Mouse (Mus musculus) gastrocnemius, postnatal 14 days (tissue): Measurements from ENCODE around the gene Vps36. TPM values are rescaled to one million over a fixed set of nuclear protein-coding genes. Genes with fewer than 3 reads are reported as not detected.

Source experiments
- DNase-seq: peaks from one replicate; pipeline ENCODE4 v3.0.0; 2021; ENCODE audit warnings: mixed read lengths
- intact Hi-C: fragments of 180-260 bp; cut with DNase I; formaldehyde crosslinking; loops from one replicate; pipeline ENCODE4 v1.15.1; 2025; ENCODE audit warnings: low total_unique reads
- long read RNA-seq, 2 experiments: library from polyadenylated mRNA; stranded (forward); transcript quantifications; one replicate each; pipeline ENCODE4 v2.0.0; 2021
- total RNA-seq, 2 experiments: library from RNA; stranded (reverse); gene quantifications; 2 replicates each; pipeline ENCODE4 v1.2.3; 2021

Gene Vps36
- total RNA-seq = 10 to 100 TPM; 27.3 to 27.4 TPM
- long read RNA-seq, experiment 1, transcript Vps36-201 (14 exons, 3,574 nt) = major isoform, 38 of 42 reads
- long read RNA-seq, experiment 1, partial matches to known transcripts = 2 of 42 reads
- long read RNA-seq, experiment 1, other reads (novel, unspliced or antisense) = 2 of 42 reads
- long read RNA-seq, experiment 2, transcript Vps36-201 (14 exons, 3,574 nt) = major isoform, 28 of 35 reads
- long read RNA-seq, experiment 2, partial matches to known transcripts = 4 of 35 reads
- long read RNA-seq, experiment 2, other reads (novel, unspliced or antisense) = 3 of 35 reads

DNA sequence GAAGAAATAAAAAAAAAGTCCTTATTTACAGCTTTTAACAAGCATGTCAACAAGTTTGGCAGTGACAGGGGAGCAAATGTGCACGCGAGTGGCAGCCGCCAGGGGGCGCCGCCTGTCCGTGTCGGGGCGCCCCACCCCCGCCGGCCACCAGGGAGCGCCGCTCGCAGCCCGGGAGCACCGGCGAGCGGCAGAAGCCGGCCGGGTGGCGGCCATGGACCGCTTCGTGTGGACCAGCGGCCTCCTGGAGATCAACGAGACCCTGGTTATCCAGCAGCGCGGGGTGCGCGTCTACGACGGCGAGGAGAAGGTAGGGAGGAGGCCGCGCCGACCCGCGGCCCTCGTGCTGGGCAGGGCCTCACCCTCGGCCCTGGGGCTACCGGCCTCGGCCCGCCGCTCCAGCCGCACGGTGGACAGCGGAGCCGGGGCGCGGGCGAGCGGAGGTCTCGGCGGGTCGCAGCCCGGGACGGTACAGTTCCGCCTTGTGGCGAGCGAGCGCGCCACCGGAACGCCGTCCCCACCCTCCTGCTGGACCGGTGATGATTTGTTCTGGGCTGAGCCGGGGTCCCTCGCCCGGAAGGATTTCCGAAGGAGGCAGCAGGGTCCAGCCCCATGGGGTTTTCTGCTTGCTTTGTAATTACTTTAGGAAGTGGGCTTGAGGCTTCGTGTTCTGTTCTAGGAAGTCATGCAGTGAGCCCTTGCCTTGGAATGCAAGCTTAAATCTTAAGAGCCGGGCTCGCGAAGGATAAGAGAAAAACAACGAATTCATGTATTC is at the start of gene Vps36:
Gene Vps36 (plus strand): TSS at position 150 of the 772 bp plus-strand sequence.
- peak; percentile 89 for DNase-seq
- intact Hi-C loops = no loop called here

DNA sequence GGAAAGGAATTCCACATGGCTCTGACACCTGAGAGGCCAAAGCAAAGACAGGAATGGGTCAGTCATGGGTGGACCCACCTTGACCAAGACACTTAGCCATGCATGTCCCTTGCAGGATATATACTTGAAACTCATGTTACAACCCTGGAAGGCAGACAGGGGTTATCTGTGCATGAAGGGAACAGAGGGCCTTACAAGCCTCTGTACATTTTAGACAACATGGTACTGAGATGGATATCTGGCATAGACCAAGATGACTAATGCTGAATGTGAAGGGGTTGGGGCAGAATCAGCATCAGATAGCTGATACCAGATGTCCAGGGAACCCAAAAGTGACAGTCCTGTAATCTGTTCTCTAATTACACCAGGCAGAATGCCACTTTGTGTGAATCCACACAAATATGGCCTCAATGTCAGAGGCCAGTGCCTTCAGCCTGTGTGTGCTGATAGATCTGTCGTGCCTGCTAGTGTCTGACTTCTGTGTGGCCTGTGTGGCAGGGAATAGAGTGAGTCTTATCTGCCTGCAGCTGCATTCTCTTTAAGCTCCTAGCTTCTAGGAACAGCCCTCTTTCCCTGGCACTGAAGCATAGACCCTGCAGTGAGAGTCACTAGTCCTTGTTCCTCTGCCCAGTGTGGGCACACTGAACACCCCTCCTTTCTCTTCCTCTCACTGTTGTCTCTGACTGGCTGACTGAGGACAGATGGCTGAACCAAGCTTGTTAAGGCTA is 48.7 kb upstream of the Vps36 start:
- no peak for DNase-seq

DNA sequence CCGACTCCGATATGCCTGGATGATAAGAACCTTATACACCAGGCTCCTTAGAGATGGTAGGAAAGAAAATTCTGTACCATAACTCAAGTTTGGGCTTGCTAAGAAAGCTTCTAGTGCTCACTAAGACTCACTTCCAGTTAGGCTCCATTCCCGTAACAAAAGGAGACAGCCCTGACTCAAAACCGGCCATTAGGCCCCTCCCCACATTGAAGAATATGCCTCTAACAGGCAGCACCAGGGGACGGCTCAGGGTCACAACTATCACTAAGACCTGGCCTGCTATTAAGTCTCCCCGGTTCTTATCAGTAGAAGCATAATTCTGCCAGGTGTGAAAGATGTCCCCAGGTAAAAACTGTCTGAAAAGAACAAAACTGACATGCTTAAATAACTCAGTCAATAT is 46.8 kb upstream of the Vps36 start:
- intact Hi-C loops = no loop called here
- DNase-seq = no peak

More for the DNA sequence above, 48.7 kb upstream of the Vps36 start:
- intact Hi-C loops = no loop called here

DNA sequence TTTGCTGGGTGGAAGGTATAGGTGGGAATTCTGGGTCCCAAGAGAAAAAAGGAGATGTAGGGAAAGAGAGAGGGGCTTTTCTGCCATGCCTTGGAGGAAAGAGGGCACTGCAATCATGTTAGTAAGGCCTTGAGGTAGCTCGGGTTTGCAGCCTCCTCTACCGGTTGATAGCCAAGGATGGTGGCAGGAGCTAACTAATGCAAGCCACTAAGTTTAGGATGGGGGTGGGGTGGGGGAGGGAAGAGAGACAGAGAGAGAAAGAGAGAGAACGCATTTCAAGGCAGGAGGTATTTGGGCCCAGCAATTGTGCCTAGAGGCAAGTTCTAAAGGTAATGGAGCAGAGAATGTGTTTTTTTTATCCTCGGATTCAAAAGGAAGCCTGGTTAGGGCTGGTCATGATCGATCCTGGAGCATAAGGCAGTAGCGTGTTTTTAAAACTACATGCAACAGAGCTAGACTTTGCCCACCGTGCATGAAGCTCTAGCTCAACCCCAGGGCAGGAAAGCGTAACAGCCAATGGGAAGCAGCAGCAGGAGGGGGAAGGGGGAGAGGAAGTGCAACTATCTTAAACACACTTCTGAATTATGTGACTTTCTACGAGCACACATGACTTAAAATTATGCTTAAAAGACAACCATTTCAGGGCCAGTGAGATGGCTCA is 44.8 kb upstream of the Vps36 start:
- intact Hi-C loops = no loop called here
- no peak for DNase-seq

DNA sequence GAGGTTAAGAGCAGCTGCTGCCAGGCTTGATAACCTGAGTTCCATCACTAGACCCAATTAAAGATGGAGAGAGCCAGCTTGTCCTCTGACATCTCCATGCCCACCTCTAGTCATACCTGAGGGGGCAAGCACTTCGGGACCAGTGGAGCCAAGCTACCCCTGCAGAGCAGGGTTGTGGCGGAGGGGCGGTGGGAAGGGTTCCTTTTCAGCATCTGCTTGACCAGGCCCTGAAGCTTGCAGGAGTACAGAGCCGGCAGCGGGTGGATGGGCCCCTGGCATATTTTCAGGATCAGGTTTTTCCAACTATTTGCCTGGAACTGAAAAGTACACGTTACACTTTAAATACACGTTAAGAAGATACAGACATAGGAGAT is 44.3 kb upstream of the Vps36 start:
- no peak for DNase-seq
- intact Hi-C loops = no loop called here

DNA sequence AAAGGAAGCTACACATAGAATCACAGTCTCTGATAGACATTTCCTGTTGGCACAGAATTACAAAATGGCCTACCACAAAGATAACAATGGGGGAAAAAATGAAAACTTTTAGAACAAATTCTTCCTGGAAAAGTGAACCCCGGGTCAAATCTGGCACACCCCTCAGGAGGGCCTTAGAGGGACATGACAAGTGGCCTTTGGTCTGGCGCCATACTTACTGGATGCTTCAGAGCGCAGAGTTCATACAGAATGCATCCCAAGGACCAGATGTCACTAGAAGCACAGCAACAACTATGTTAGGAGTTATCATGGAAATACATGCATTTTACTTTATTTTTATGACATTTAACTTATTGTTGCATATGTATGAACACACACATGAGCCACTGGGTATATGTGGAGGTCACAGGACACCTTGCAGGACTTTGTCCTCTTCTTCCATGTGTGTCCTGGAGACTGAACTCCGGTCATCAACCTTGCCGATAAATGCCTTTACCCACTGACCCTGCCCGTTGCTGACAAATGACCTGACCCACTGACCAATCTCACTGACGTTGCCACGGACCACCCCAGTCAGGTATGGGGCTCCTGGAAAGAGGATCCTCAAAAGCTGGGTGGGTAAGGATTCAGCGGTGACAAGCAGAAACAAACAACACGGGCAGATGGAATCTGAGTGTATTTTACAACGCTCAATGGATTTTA is 42.8 kb upstream of the Vps36 start:
- DNase-seq = no peak
- intact Hi-C loops = no loop called here

DNA sequence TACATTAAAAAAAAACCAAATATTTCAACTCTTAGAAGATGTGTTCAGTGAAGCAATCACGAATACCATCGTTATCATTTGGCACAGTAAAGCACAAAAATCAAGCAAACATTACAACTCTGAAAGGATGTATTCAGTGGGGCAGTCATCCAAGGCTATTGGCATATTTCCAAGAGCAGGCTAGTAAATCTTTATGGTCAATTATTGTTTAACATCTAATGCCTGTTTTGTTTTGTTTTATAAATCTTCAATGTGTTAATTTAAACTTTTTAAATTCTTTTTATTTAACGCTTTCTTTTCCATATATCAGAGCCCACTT is 42.3 kb upstream of the Vps36 start:
- intact Hi-C loops = no loop called here
- no peak for DNase-seq

DNA sequence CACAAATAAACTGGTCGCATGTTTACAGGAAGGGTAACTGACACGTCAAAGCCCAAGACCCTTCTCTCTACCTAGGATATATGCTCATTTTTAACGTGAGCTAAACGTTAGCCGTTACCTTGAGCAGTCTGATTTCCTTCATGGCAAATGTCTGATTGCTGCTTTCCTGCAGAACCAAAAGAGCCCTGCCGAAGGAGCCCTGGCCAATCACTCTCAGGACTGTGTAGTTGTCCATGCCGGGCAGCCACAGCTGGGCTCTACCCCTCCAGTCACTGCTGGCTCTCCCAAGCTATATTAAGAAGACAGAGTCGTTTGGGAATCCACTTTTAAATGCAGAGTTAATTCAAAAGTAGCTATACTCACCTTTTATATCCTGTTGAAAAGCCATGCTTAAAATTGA is 30.4 kb upstream of the Vps36 start:
- no peak for DNase-seq
- intact Hi-C loops = no loop called here

DNA sequence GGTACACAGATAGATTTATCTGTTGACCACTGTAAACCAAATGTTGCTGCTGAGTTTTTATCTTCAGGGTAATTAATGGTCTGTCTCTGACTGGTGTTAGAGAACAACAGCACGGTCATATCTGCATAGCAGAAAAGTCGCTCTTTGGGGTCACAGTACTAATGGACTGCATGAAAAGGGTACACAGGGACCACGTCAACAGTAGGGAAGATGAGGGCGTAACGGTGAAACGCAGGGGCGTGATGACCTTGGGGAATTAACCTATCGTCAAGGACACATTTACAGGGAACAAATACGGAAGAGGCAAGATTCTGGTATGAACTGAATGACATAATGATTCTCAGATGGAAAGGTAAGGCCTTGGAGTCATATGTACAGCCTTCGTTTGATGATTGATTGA is 28.2 kb upstream of the Vps36 start:
- DNase-seq = no peak
- intact Hi-C loops = no loop called here

DNA sequence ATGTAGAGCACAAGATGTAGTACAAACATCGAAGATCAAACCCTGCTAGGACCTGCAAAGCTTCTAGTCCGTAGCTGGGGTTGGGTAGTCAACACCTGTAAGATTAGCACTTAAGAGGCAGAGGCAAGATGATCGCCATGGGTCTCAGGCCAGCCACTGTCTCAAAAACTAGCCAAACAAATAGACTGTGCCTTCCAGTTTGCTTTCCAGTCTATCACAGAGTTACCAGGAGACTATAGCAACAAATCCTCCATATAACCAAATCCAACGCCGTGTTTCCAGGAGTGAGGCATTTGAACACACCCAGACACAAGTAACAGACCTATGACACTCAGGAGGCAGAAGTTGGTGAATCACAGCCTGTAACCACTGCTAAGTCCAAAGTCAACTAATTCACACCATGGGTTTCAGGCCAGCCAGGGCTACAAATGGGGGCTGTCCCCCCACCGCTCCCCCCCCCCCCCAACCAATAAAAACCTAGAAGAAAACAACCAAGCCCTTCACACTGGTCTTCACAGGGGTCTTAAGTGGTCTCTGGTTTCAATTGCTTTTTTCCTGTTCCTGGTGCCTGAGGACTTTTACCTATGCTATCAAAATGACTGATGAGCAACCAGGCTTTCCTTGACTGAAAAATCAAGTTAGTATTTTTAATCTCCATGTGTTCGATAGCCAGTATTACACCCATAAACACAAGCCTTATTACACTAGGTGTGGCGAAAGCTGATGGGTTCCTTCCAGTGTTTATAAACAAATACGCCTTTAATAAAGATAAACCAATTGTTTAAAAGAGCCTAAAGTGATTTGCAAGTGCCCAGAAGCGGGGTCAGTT is 27.1 kb upstream of the Vps36 start:
- intact Hi-C loops = no loop called here
- no peak for DNase-seq

DNA sequence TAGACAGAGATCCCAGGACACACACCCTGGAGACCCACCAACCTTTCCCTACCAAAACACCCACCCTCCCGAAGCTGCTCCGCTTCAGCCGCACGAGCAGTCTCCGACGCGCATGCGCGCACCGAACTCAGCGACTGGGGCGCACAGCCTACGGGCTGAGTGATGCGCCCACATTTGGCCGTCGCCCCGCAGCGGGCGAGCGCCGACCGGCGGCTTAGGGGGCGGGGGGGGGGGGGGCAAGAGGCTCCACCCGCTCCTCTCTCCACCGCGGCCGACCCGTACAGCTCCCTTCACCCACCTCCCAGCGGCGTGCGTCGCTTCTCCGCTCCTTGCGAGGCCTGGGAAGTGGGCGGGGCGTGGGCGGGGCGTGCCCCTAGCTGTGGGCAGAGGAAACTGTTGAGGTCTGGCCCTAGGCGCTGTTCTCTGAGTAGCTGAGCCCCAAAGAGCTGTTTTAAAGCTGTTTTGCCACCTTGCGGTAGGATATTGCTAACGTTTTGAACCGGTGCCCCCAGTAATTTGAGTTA is 26.5 kb upstream of the Vps36 start, which contains the start of gene Nek3:
Gene Nek3 (minus strand): TSS at position 356 of the 524 bp plus-strand sequence.
- peak; percentile 91 for DNase-seq
- intact Hi-C loops = no loop called here

DNA sequence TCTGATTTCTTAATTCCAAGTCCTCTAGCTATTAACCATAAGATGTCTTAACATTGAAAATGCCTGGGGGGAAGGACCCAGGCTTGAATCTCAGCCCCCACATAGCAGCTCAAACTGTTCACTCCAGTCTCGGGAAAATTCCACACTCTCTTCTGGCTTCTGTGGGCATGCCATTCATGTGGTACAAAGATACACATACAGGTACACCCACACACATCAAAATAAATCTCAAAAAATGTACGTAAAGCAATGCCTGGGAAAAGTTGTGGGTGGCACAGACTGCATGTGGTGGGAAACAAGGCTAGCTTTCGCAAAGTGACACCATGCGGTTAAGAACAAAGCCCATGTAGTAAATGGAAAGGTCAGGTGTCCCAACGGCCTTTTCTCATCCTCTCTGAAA is 23.4 kb upstream of the Vps36 start:
- intact Hi-C loops = no loop called here
- DNase-seq = no peak

DNA sequence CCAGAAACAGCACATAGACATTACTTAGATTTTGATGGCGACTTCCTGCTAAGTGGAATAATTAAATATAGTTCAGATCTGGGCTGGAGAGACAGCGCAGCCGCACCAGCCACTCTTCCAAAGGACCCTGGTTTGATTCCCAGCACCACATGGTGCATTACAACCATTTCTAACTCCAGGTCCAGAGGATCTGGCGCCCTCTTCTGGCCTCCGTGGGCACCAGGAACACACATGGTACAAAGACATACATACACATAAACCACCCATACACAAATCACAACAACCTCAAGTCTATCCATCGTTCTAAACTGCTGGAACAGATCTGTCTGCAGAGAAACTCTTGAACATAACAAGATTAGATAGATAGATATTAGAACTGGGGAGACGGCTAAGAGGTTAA is 16.6 kb upstream of the Vps36 start:
- intact Hi-C loops = no loop called here
- DNase-seq = no peak

DNA sequence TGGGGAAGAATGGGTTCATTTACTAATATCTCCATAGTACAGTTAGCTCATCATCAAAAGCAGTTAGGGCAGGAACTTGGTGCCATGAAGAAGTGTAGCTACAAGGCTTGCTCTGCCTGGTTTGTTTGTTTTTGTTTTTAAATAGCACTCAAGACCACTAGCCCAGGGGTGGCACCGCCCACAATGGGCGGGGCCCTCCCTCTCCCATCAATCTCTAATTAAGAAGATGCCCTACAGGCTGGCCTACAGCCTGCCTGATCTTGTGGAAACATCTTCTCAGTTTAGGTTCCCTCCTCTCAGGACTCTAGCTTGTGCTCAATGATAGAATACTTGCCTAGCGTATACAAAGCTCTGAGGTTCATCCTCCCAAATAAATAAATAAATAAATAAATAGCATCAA is 7.7 kb upstream of the Vps36 start:
- no peak for DNase-seq
- intact Hi-C loops = loop anchor here (10.0 kb wide), 1 partner anchor 130 kb away; no protein-coding TSS in a partner anchor

DNA sequence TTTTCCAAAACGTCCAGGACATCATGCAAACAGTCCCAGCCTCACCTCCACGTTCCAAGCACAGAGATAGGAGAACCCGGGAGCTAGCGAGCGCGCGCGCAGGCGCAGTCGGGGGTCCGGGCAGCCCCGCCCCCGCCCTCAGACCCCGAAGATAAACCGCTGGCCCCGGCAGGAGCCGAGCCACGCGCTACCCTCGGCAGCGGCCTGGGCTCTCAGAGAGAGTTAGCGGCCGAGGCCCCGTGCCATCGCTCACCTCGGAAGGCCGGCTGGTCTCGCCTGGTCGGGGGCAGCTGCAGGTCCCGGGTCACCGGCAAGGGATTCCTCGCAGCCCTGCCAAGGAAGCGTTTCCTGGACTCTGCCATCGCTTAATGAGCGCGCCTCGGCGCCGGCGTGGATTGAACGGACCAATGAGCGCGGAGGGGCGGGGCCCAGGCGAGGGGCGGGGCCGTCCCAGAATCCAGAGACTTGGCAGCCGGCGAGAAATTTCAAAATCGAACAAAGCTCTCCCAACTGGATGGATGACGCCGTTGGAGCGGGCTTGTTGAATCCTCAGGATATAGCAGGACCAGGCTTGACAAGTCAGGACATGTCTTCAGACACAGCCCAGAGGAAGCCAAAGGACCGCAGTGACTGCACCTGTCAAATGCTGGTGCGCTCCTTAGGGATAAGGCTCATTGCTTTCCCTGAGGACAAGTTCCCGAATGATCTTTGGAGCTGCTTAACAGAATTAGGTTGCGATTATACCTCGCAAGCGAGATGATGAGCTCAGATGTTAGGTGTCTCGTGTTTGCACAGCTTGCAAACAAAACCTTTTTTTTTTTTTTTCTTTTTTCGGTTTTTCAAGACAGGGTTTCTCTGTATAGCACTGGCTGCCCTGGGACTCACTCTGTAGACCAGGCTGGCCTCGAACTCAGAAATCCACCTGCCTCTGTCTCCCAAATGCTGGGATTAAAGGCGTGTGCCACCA is 6.9 kb upstream of the Vps36 start, which contains the start of gene Ckap2:
Gene Ckap2 (minus strand): TSS at position 389 of the 967 bp plus-strand sequence.
- peak; percentile 91 for DNase-seq

DNA sequence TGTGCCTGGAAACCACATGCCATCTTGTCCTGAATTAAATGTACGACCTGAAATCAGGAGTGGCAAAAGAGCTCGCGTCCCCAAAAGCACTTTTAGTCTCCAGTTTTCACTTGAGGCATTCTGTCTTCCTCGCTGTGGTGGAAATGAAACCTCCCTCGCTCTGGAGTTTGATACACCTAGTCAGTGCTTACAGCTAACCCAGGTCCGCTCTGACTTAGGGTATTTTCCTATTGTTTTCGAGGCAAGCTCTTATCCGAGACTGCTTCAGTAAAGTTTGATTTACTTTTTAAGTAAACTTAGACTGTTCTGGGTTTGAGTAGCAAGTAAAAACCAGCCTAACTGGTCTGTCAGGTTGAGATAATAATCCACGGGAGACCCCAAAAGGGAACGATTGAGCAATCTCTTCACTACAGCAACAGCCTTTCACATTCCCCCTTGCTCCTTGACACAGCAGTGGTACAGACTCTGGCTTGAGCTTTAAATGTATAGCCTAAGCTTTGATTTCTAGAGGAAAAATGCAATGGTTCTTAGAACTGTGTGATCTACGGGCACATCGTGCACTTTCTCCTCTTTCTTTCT is 912 bp downstream of the Vps36 start:
- intact Hi-C loops = no loop called here
- no peak for DNase-seq

More for the DNA sequence above, 6.9 kb upstream of the Vps36 start, which contains the start of gene Ckap2:
- intact Hi-C loops = loop anchor here (10.0 kb wide), 1 partner anchor 131 kb away; no protein-coding TSS in a partner anchor

DNA sequence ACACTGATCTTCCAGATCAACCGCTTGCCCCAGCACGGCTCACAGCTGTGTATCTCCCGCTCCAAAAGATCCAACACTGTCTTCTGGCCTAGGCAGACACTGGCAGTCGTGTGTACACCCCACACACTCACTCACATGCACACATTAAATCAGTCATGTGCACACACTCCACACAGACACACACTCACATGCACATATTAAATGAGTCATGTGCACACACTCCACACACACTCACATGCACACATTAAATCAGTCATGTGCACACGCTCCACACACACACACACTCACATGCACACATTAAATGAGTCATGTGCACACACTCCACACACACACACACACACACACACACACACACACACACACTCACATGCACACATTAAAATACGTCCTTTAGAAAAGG is 5.3 kb downstream of the Vps36 start:
- no peak for DNase-seq

More for the DNA sequence above, 5.3 kb downstream of the Vps36 start:
- intact Hi-C loops = no loop called here
